Mouse (Mus musculus): ENCODE measurements around the gene C730034F03Rik. TPM values are rescaled to one million over a fixed set of nuclear protein-coding genes. Genes with fewer than 3 reads are reported as not detected.

The C730034F03Rik gene
- polyA plus RNA-seq, 1 experiment from 2014 or later = 2.4 TPM

DNA sequence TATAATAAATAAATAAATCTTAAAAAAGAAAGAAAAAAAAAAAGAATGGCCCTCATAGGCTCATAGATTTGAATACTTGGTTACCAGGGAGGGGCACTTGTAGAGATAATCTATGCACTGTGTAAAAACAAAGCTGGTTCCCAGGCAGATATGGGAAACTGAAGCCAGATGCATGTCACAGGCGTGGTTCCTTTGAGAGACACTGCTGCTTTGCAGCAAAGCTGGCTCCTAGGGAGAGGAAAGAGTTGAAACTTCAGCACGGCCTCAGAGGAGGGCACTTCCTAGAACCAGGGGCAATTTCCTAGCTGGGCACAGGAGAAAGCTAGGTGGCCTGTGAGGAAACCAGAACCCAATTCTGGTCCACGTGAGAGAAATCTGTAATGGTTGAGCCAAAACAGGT lies 4.7 kb downstream of the C730034F03Rik start:
- no peak overlapping the region for H3K4me3 ChIP-seq
- no peak overlapping the region for H3K27ac ChIP-seq
- peaks cover 5% of the 10 kb centered on the region for H3K4me1 ChIP-seq
- no peaks in the 10 kb centered on the region for H3K27me3 ChIP-seq
- H3K36me3 ChIP-seq = no peaks in the 10 kb centered on the region
- WGBS = 73% methylated on average over 3 of the region's 3 CpGs
- ATAC-seq (ENCODE audit: borderline replicate concordance, extremely low read depth, low FRiP score, low TSS enrichment) = no peak
- no peak overlapping the region for H3K9ac ChIP-seq
- H3K9me3 ChIP-seq = no peaks in the 10 kb centered on the region
- no peak overlapping the region for H3K4me2 ChIP-seq

DNA sequence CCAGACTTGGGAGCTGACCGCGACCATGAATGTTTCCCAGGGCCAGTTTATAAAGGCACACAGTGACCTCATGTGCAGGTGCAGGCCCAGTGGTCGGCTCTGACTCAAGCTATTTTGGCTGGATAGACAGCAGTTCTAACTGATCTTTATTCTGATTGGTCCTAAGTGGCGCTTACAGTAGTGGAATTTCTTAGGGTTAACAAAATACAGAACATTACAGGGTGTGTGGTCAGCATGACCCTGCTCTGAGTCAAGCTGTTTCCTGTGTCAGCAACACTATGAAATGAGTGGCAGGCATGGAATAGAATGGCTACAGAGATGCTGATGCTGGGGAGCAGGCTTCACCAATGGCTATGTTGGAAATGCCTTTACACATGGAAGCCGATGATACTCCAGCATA lies 6.5 kb downstream of the C730034F03Rik start:
- Histone ChIP-seq H3K4me2 (no peak overlapping the region), H3K27ac (no peak overlapping the region), H3K36me3 (no peaks in the 10 kb centered on the region), H3K4me1 (no peaks in the 10 kb centered on the region), H3K27me3 (no peaks in the 10 kb centered on the region), H3K9ac (no peak overlapping the region), H3K9me3 (no peaks in the 10 kb centered on the region), H3K4me3 (no peak overlapping the region)
- ATAC-seq (ENCODE audit: borderline replicate concordance, extremely low read depth, low FRiP score, low TSS enrichment) = no peak
- 81% methylated on average over 5 of the region's 5 CpGs for WGBS

DNA sequence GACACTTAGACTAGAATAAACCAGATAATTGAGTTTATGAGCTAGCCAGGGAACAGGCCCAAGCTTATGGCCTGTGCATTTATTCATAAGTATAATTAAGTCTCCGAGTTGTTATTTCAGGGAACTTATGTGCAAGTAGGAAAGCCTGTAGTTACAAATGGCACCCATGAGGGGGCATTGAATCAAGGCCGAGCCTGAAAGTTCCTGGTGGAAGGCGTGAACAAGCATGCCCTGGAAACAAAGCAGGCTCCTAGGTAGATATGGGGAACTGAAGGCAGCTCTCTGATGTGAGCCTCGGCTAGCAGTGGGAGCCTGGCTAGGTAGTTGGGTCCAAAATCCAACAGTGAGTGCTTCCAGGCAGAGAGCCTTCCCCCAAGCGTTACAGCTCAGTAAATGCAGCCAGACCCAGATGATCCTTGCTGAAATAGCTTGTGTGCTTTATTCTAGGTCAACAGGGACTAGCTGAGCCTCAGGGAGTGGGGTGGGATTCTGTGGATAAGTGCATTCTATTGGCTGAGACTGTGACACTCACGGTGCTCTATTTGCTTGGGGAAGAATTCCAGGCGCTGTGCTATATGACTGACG lies 13.2 kb downstream of the C730034F03Rik start:
- no peak overlapping the region for H3K4me2 ChIP-seq
- no peak for ATAC-seq (ENCODE audit: borderline replicate concordance, extremely low read depth, low FRiP score, low TSS enrichment)
- H3K4me1 ChIP-seq = no peaks in the 10 kb centered on the region
- no peaks in the 10 kb centered on the region for H3K9me3 ChIP-seq
- no peaks in the 10 kb centered on the region for H3K36me3 ChIP-seq
- WGBS = 41% methylated on average over 8 of the region's 8 CpGs
- no peaks in the 10 kb centered on the region for H3K27me3 ChIP-seq
- no peak overlapping the region for H3K27ac ChIP-seq
- no peak overlapping the region for H3K9ac ChIP-seq
- H3K4me3 ChIP-seq = no peak overlapping the region

DNA sequence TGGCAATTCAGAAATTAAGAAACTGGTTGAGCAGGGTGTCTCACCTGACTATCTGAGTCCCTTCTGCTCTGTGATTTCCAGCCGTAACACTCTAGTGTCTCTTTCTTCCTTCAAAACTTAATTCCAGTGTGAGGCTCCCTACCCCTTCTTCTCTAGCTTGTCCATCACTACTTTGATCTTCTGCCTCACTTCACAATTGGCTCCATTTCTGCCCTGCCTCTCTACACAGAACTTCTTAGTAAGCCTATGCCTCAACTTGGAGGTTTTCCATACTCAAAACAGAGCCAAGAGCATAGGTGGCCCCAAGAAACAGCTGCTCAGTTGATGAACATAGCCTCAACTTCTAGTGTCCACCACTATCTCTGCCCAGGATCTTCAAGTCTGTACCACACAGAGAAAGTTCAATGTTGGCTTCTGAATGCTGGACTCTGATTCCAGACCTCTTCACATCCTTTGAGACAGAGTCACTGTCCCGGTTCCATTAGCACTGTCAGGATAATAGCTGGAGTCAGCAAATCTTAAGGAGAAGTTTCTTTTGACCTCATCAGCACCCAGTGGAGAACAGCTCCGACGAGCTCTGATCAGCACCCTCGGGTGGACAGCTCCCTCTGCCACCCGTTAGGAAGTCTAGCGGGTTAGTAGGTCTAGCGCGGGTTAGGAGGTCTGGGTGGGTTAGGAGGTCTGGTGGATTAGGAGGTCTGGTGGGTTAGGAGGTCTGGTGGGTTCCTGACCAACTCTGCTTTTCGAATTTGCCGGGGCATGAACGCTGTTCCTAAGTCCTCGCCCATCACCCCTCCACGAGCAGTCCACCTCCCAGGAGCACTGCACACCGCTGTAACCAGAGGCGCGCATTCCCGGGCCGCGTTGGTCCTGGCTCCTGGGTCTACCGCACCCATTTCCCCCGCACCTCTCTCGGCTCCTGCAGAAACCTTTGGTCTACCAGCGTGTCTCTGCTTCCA lies 23.8 kb downstream of the C730034F03Rik start:
- H3K36me3 ChIP-seq = no peaks in the 10 kb centered on the region
- H3K4me1 ChIP-seq = peaks cover 12% of the 10 kb centered on the region
- ATAC-seq (ENCODE audit: borderline replicate concordance, extremely low read depth, low FRiP score, low TSS enrichment) = peak; percentile 46; the same call in 1 of the 2 replicates
- peaks cover 47% of the 10 kb centered on the region for H3K27me3 ChIP-seq
- 5% methylated on average over 24 of the region's 24 CpGs for WGBS
- no peak overlapping the region for H3K9ac ChIP-seq
- H3K4me2 ChIP-seq = peak overlapping the region; percentile 80
- H3K4me3 ChIP-seq = peak overlapping the region; percentile 42
- H3K9me3 ChIP-seq = no peaks in the 10 kb centered on the region
- H3K27ac ChIP-seq = no peak overlapping the region

DNA sequence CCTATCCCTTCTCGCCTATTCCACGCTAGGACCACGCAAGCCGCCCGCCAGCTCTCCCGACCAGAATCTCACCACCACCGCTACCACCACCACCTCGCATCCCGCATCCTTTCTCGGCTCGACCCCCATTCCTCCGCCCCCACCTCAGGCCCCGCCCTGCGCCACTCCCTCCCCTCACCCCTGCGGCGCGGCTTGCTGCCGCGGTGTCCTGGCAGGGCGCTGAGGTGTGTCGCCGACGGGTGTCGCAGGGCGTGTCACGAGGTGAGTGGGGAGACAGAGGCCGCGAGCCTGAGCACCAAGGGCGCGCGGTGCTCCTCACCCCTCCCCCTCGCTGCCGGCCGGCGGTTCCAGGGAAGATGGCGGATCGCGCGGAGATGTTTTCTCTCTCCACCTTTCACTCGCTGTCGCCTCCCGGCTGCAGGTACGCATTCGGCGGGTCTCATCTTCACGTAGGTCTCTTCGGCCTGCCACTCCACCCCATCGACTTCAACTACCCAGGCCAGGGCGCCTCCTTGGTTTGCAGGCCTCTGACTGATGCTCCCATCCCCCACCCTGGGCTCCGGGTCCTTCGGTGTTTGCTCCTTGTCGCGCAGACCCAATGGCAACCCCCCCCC lies 24.6 kb downstream of the C730034F03Rik start, which contains the start of gene Mapk8ip2:
TSS of gene Mapk8ip2 (plus strand) at position 49 of the 614 bp plus-strand sequence.
- Histone ChIP-seq H3K4me3 (peak within 1 kb of the TSS; percentile 42), H3K27me3 (peaks cover 47% of the 10 kb centered on the region), H3K36me3 (no peaks in the 10 kb centered on the region), H3K4me2 (peak within 1 kb of the TSS; percentile 80), H3K4me1 (peaks cover 12% of the 10 kb centered on the region), H3K27ac (no peak within 1 kb of the TSS), H3K9me3 (no peaks in the 10 kb centered on the region), H3K9ac (no peak within 1 kb of the TSS; the same call in 1 of the 2 replicates)
- under 1% methylated on average over 53 of the region's 53 CpGs for WGBS
- ATAC-seq (ENCODE audit: borderline replicate concordance, extremely low read depth, low FRiP score, low TSS enrichment) = 0 out of 2 replicates have a peak, but pooled peaks have one; percentile 29

DNA sequence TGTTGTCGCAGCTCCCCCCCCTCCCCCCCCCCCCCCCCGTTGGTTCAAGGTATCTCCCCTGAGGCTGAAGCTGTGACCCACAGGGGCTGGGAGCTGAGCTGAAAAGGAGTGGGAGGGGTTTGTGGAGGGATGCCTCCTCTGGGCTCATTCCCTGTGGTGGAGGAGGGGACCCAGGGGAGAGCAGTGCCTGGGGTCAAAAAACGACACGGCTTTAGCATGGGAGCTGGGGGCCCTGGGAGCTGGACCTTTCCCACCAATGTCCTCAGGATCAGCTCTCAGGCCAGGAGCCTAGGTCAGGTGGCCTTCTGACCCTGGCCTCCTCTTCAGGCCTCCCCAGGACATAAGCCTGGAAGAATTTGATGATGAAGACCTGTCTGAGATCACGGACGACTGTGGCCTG lies 25.5 kb downstream of the C730034F03Rik start:
- Histone ChIP-seq H3K4me1 (peaks cover 12% of the 10 kb centered on the region), H3K27me3 (peaks cover 47% of the 10 kb centered on the region), H3K27ac (no peak overlapping the region), H3K4me3 (no peak overlapping the region), H3K9ac (no peak overlapping the region), H3K4me2 (no peak overlapping the region), H3K36me3 (no peaks in the 10 kb centered on the region), H3K9me3 (no peaks in the 10 kb centered on the region)
- ATAC-seq (ENCODE audit: borderline replicate concordance, extremely low read depth, low FRiP score, low TSS enrichment) = no peak
- 28% methylated on average over 4 of the region's 6 CpGs for WGBS

DNA sequence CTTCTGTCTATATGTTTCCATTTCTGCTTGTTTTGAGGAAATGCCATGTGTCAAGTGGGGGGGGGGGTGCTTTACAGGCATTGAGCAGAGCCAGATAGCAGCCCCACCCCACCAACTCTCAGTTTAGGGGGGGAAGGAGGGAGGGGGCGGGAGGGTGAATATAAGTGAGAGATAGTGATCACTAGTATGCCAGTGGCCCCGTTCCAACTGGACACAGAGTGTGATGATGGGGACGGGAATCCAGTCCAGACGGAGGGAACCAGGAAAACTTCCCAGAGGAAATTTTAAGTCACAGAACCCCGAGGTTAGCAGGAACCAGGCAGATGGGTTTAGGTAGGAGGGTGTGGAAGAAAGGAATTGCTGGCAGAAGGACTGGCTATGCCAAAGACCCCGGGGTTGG lies 26.3 kb downstream of the C730034F03Rik start:
- peaks cover 47% of the 10 kb centered on the region for H3K27me3 ChIP-seq

DNA sequence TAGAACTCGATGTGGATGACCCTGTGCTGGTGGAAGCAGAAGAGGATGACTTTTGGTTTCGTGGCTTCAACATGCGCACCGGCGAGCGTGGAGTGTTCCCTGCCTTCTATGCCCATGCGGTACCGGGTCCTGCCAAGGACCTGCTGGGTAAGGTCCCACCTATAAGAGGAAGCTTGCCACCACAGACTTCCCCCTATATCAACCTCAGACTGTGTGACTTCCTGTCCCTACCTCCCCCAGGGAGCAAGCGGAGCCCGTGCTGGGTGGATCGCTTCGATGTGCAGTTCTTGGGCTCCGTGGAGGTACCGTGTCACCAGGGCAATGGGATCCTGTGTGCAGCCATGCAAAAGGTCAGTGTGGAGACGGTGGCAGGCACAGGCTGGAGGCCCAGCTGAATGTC lies 29.6 kb downstream of the C730034F03Rik start:
- WGBS = 89% methylated on average over 15 of the region's 15 CpGs
- no peaks in the 10 kb centered on the region for H3K9me3 ChIP-seq
- no peak for ATAC-seq (ENCODE audit: borderline replicate concordance, extremely low read depth, low FRiP score, low TSS enrichment)
- no peak overlapping the region for H3K4me3 ChIP-seq
- peaks cover 6% of the 10 kb centered on the region for H3K4me1 ChIP-seq
- H3K4me2 ChIP-seq = no peak overlapping the region
- no peak overlapping the region for H3K27ac ChIP-seq
- H3K36me3 ChIP-seq = no peaks in the 10 kb centered on the region
- peaks cover 34% of the 10 kb centered on the region for H3K27me3 ChIP-seq
- no peak overlapping the region for H3K9ac ChIP-seq

More for the DNA sequence above, 26.3 kb downstream of the C730034F03Rik start:
- Histone ChIP-seq H3K9me3 (no peaks in the 10 kb centered on the region), H3K4me3 (no peak overlapping the region), H3K9ac (no peak overlapping the region), H3K36me3 (no peaks in the 10 kb centered on the region), H3K4me2 (no peak overlapping the region), H3K27ac (no peak overlapping the region), H3K4me1 (peaks cover 12% of the 10 kb centered on the region)
- ATAC-seq (ENCODE audit: borderline replicate concordance, extremely low read depth, low FRiP score, low TSS enrichment) = no peak
- 53% methylated on average over 6 of the region's 6 CpGs for WGBS

DNA sequence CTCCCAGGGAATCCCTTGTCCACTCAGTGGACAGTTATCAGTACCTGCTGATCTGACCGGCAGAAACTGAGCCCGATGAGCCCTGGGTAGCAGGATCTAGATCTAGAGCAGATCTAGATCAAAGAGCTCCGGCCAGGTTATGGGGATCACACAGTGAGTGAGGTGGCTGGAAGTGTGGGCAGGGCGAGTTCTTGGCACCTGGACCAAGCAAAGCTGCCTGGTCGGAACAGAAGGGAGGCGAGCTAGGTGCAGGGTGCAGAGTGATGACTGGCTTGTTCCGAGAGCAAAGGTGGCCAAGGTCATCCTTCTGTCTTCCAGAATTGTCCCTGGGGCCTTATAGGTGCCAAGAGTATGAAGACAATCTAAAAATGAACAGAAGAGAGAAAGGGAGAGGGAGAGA lies 30.4 kb downstream of the C730034F03Rik start:
- H3K27ac ChIP-seq = no peak overlapping the region
- H3K4me3 ChIP-seq = no peak overlapping the region
- no peaks in the 10 kb centered on the region for H3K9me3 ChIP-seq
- H3K4me2 ChIP-seq = no peak overlapping the region
- 70% methylated on average over 7 of the region's 7 CpGs for WGBS
- H3K36me3 ChIP-seq = no peaks in the 10 kb centered on the region
- no peak overlapping the region for H3K9ac ChIP-seq
- peaks cover 25% of the 10 kb centered on the region for H3K27me3 ChIP-seq
- H3K4me1 ChIP-seq = no peaks in the 10 kb centered on the region
- no peak for ATAC-seq (ENCODE audit: borderline replicate concordance, extremely low read depth, low FRiP score, low TSS enrichment)

DNA sequence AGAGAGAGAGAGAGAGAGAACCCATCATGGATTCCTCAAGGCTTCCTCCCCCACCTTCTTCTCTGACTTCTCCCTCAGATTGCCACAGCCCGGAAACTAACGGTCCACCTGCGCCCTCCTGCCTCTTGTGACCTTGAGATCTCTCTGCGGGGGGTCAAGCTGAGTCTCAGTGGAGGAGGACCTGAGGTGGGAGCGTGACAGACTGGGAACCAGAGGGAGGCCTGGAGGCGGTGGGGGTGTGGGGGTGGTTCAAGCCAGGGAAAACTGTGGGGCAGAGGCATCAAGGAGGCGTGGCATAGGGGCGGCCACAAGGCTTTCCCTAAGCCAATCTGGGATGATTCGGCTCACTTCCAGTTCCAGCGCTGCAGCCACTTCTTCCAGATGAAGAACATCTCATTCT lies 30.9 kb downstream of the C730034F03Rik start:
- no peak overlapping the region for H3K27ac ChIP-seq
- peaks cover 21% of the 10 kb centered on the region; the same call in 1 of the 2 replicates for H3K27me3 ChIP-seq
- WGBS = 56% methylated on average over 10 of the region's 10 CpGs
- H3K9me3 ChIP-seq = no peaks in the 10 kb centered on the region
- H3K9ac ChIP-seq = no peak overlapping the region
- H3K4me3 ChIP-seq = no peak overlapping the region
- H3K36me3 ChIP-seq = no peaks in the 10 kb centered on the region
- no peaks in the 10 kb centered on the region for H3K4me1 ChIP-seq
- no peak for ATAC-seq (ENCODE audit: borderline replicate concordance, extremely low read depth, low FRiP score, low TSS enrichment)
- no peak overlapping the region for H3K4me2 ChIP-seq

DNA sequence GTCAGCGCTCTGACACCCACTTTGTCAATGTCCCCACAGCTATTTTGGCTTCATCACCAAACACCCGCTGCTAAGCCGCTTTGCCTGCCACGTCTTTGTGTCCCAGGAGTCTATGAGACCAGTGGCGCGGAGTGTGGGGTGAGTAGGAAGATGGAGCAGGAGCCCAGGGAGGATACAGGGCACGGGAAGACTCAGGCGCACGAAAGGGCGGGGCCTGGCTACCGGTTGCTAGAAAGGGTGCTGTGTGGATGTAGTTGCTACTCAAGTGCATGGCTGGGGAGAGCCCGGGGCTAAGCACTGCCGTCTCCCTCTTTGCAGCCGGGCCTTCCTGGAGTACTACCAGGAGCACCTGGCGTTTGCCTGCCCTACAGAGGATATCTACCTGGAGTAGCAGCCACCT lies 31.9 kb downstream of the C730034F03Rik start:
- Histone ChIP-seq H3K27me3 (peaks cover 12% of the 10 kb centered on the region; the same call in 1 of the 2 replicates), H3K27ac (no peak overlapping the region)

More for the DNA sequence above, 31.9 kb downstream of the C730034F03Rik start:
- H3K4me1 ChIP-seq = no peaks in the 10 kb centered on the region
- H3K4me3 ChIP-seq = no peak overlapping the region
- ATAC-seq (ENCODE audit: borderline replicate concordance, extremely low read depth, low FRiP score, low TSS enrichment) = no peak
- 60% methylated on average over 15 of the region's 15 CpGs for WGBS
- no peak overlapping the region for H3K9ac ChIP-seq
- no peaks in the 10 kb centered on the region for H3K9me3 ChIP-seq
- H3K36me3 ChIP-seq = no peaks in the 10 kb centered on the region
- H3K4me2 ChIP-seq = no peak overlapping the region
